Mouse (Mus musculus) liver, adult 2 months (tissue): Measurements from ENCODE around the gene Heca. TPM values are rescaled to one million over a fixed set of nuclear protein-coding genes. Genes with fewer than 3 reads are reported as not detected.
A peak's percentile ranks its signal among the peaks of the same experiment; 100 is the strongest.
"Not testable (repeated sequence)": the region's sequence is repeated elsewhere in the genome, so short reads cannot be mapped to it uniquely, and the experiment has no call there.

ENCODE experiments used
- DNase-seq: peaks from one replicate; pipeline ENCODE4 v3.0.0-alpha.2; 2011; ENCODE audit warnings: low read depth, low spot score; ENCODE audit errors: extremely low read depth
- H3K27ac ChIP-seq: fragments of 200-500 bp; replicated peaks from 2 replicates; pipeline ENCODE4 v1.5.1; 2012; ENCODE audit warnings: low read depth, mild to moderate bottlenecking, control low read depth, inconsistent platforms, low read length; ENCODE audit not compliant: insufficient read depth
- H3K27me3 ChIP-seq: fragments of 200-500 bp; 2 replicates; pipeline ENCODE4 v1.6.1; 2012; ENCODE audit warnings: mild to moderate bottlenecking, moderate library complexity, low read length, inconsistent platforms; ENCODE audit not compliant: control insufficient read depth, insufficient read depth
- H3K36me3 ChIP-seq: fragments of 200-500 bp; 2 replicates; pipeline ENCODE4 v1.6.1; 2012; ENCODE audit warnings: low read length, inconsistent platforms; ENCODE audit not compliant: control insufficient read depth, insufficient read depth
- H3K4me1 ChIP-seq: fragments of 200-500 bp; 2 replicates; pipeline ENCODE4 v1.6.1; 2011; ENCODE audit warnings: low read length; ENCODE audit not compliant: control insufficient read depth, insufficient read depth
- H3K4me3 ChIP-seq: fragments of 200-500 bp; 2 replicates; pipeline ENCODE4 v1.5.1; 2011; ENCODE audit warnings: low read depth, mild to moderate bottlenecking, control low read depth, low read length, moderate library complexity; ENCODE audit not compliant: insufficient read depth
- H3K79me2 ChIP-seq: fragments of 200-500 bp; 2 replicates; pipeline ENCODE4 v1.6.1; 2012; ENCODE audit warnings: inconsistent platforms, mild to moderate bottlenecking, low read length, moderate library complexity; ENCODE audit not compliant: control insufficient read depth, insufficient read depth
- H3K9ac ChIP-seq: fragments of 200-500 bp; 2 replicates; pipeline ENCODE4 v1.6.1; 2012; ENCODE audit warnings: low read depth, mild to moderate bottlenecking, control low read depth, inconsistent platforms, low read length
- CTCF ChIP-seq: fragments of 200-500 bp; IDR thresholded peaks from 2 replicates; pipeline ENCODE4 v1.5.1; 2011; ENCODE audit warnings: low read depth, low read length, control low read depth
- POLR2A ChIP-seq: fragments of 200-500 bp; IDR thresholded peaks from 2 replicates; pipeline ENCODE4 v1.6.1; 2011; ENCODE audit warnings: low read length, control low read depth; ENCODE audit not compliant: insufficient read depth; ENCODE audit errors: extremely low read depth
- WGBS: fragments of 180-500 bp; shearing (Covaris S2); methylation state at CpG from one replicate; pipeline ENCODE4 v1.1.7; 2018; 5-methylcytosine and 5-hydroxymethylcytosine counted together
- polyA plus RNA-seq: library from polyadenylated mRNA; depleted of rRNA; stranded (reverse); fragments of >200 nt; gene quantifications from 2 replicates; pipeline ENCODE4 v1.2.3, GENCODE M21; 2012; rRNA removed
- total RNA-seq: library from RNA; depleted of rRNA; stranded (reverse); fragments of >200 nt; gene quantifications from 2 replicates; pipeline ENCODE4 v1.2.3, GENCODE M21; 2014; rRNA removed

The Heca gene
- total and polyA plus RNA-seq, 2 experiments = 15.1 to 25.2 TPM

- peak; percentile 37 for DNase-seq
- H3K79me2 ChIP-seq = no peaks in the 10 kb centered on the region
- TF ChIP-seq CTCF (no peak), POLR2A (no peak)
- no peak overlapping the region for H3K4me3 ChIP-seq
- H3K9ac ChIP-seq = no peak overlapping the region
- no peaks in the 10 kb centered on the region for H3K4me1 ChIP-seq
- no peak overlapping the region for H3K27ac ChIP-seq
- H3K36me3 ChIP-seq = no peaks in the 10 kb centered on the region
- H3K27me3 ChIP-seq = no peaks in the 10 kb centered on the region
- WGBS = 8% methylated on average over 12 of the region's 12 CpGs
Measured at GRCm38 (mm10) chr10:17827391-17827790, 120.5 kb downstream of the Heca start.

- whole genome bisulfite sequencing = 94% methylated on average over 7 of the region's 7 CpGs
- H3K9ac ChIP-seq, H3K4me1 ChIP-seq, H3K79me2 ChIP-seq, H3K4me3 ChIP-seq, H3K27me3 ChIP-seq, H3K36me3 ChIP-seq, DNase-seq, H3K27ac ChIP-seq: not testable (repeated sequence)
Measured at GRCm38 (mm10) chr10:17820422-17820821, 127.4 kb downstream of the Heca start.

Other genes starting within 250 kb of the Heca start
- 9.2 and 9.7 TPM in 2 replicates for gene Cited2, start 224.8 kb downstream of the Heca start, total RNA-seq
- gene Cited2, start 224.8 kb downstream of the Heca start, polyA plus RNA-seq = 25.6 and 25.9 TPM in 2 replicates
- 0.07 and 0.18 TPM in 2 replicates for gene Txlnb, start 151.8 kb downstream of the Heca start, total RNA-seq
- gene Txlnb, start 151.8 kb downstream of the Heca start, polyA plus RNA-seq = 0.06 TPM in 1 of 2 replicates, not detected in the other
- 13.2 and 14.3 TPM in 2 replicates for gene Abracl, start 75.2 kb upstream of the Heca start, total RNA-seq
- gene Abracl, start 75.2 kb upstream of the Heca start, polyA plus RNA-seq = 5.8 and 6.3 TPM in 2 replicates
- gene Reps1, start 107.8 kb upstream of the Heca start, total RNA-seq = 12.2 and 12.4 TPM in 2 replicates
- 16.0 and 17.6 TPM in 2 replicates for gene Reps1, start 107.8 kb upstream of the Heca start, polyA plus RNA-seq